ENCODE assay signal across 7 mouse cellular contexts in the genomic region with DNA sequence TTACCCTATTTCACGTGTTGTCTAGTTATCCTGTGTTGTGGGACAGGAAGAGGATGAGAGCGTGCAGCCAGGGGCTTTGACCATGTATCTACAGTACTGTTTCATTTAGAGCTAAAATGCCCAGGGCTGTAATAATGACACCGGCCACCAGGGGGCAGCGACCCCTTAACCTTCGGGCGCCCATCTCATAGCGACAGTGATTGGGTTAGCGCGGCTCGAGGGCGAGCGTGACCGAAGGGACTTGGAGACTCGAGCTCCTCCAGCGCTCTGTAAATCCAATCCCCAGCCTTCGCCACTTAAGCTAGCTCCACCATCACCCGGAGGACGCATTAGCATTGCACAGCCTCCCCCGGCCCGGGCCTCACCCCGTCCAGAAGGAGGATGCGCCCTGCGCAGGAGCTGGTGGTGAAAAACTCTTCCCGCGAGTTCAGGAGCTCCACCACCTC. TPM values are rescaled to one million over a fixed set of nuclear protein-coding genes. Genes with fewer than 3 reads are reported as not detected.
DNase-seq lines count a peak whose midpoint lies in the region; ATAC-seq and TF ChIP-seq lines count a peak whose summit lies in the region.

A gene (plus strand): TSS at position 224 of the 446 bp plus-strand sequence.

- peak; percentile 94 for TF ChIP-seq CTCF in intestine, postnatal 0 days (IDR thresholded peaks at IDR 0.05; ENCODE audit: low read depth)
- peak; percentile 86 for TF ChIP-seq CTCF in small intestine, adult 2 months (IDR thresholded peaks at IDR 0.05; ENCODE audit: extremely low read depth, insufficient read length, insufficient replicate concordance, low read depth, low read length)

- no peak; the same call in 1 of the 2 replicates for TF ChIP-seq POLR2A in small intestine, adult 2 months (IDR thresholded peaks at IDR 0.05; ENCODE audit: low read depth, low read length)

- ATAC-seq in intestine, postnatal 0 days, result peak; percentile 86
- peak; percentile 92 for ATAC-seq in midbrain, embryonic 12.5 days (ENCODE audit: low FRiP score, low read depth)

- H3K4me2 ChIP-seq in intestine, postnatal 0 days (replicated peaks; ENCODE audit: low read depth), result peak within 1 kb of the TSS; percentile 83
- peak within 1 kb of the TSS; percentile 73 for H3K4me2 ChIP-seq in midbrain, embryonic 12.5 days (replicated peaks)

- peak within 1 kb of the TSS; percentile 66 for H3K9ac ChIP-seq in intestine, postnatal 0 days (ENCODE audit: low read depth, low read length)
- H3K9ac ChIP-seq in midbrain, embryonic 12.5 days (replicated peaks), result peak within 1 kb of the TSS; percentile 82

- H3K4me1 ChIP-seq in intestine, postnatal 0 days (replicated peaks; ENCODE audit: control insufficient read depth, insufficient read depth, low read length), result no peaks in the 10 kb centered on the region
- peaks cover 4% of the 10 kb centered on the region for H3K4me1 ChIP-seq in midbrain, embryonic 12.5 days
- peaks cover 3% of the 10 kb centered on the region; the same call in 1 of the 2 replicates for H3K4me1 ChIP-seq in small intestine, adult 2 months (ENCODE audit: control insufficient read depth, insufficient read depth, insufficient read length, low read length)

- H3K27me3 ChIP-seq in intestine, postnatal 0 days (replicated peaks; ENCODE audit: control insufficient read depth, insufficient read depth, low read length), result no peaks in the 10 kb centered on the region
- H3K27me3 ChIP-seq in midbrain, embryonic 12.5 days, result no peaks in the 10 kb centered on the region
- H3K27me3 ChIP-seq in small intestine, adult 2 months (ENCODE audit: control insufficient read depth, insufficient read depth, low read length), result peaks cover 5% of the 10 kb centered on the region

- H3K27ac ChIP-seq in intestine, postnatal 0 days (ENCODE audit: low read depth, low read length), result peak within 1 kb of the TSS; percentile 97
- H3K27ac ChIP-seq in midbrain, embryonic 12.5 days (replicated peaks), result peak within 1 kb of the TSS; percentile 92
- peak within 1 kb of the TSS; percentile 59 for H3K27ac ChIP-seq in small intestine, adult 2 months (ENCODE audit: insufficient read depth, low read depth, low read length)

- H3K36me3 ChIP-seq in intestine, postnatal 0 days (ENCODE audit: control insufficient read depth, insufficient read depth), result peaks cover 15% of the 10 kb centered on the region; the same call in 1 of the 2 replicates
- H3K36me3 ChIP-seq in midbrain, embryonic 12.5 days, result peaks cover 27% of the 10 kb centered on the region
- 0 out of 2 replicates have a peak, but pooled peaks cover 4% of the 10 kb centered on the region for H3K36me3 ChIP-seq in small intestine, adult 2 months (ENCODE audit: control insufficient read depth, insufficient read depth, low read length)

- intact Hi-C loops in left cerebral cortex, postnatal 4 days (cut with DNase I), result no loop called here

- peak within 1 kb of the TSS; percentile 68 for H3K4me3 ChIP-seq in intestine, postnatal 0 days (ENCODE audit: low read depth, low read length)
- peak within 1 kb of the TSS; percentile 90 for H3K4me3 ChIP-seq in midbrain, embryonic 12.5 days
- peak within 1 kb of the TSS; percentile 94 for H3K4me3 ChIP-seq in small intestine, adult 2 months (ENCODE audit: low read depth, low read length)

- DNase-seq in adrenal gland, adult 8-10 months, result peak; percentile 83
- peak; percentile 90 for DNase-seq in embryo, embryonic 9.5 days (ENCODE audit: extremely low spot score)
- DNase-seq in gonadal fat pad, adult 2 months (ENCODE audit: low read depth), result no peak
- DNase-seq in left cerebral cortex, postnatal 4 days, result peak; percentile 92

- WGBS in intestine, postnatal 0 days, result 0% methylated on average over 25 of the region's 25 CpGs
- WGBS in midbrain, embryonic 12.5 days, result 0% methylated on average over 25 of the region's 25 CpGs
- under 1% methylated on average over 25 of the region's 25 CpGs for WGBS in small intestine, adult 2 months

- H3K9me3 ChIP-seq in intestine, postnatal 0 days (ENCODE audit: control insufficient read depth), result no peaks in the 10 kb centered on the region
- H3K9me3 ChIP-seq in midbrain, embryonic 12.5 days, result no peaks in the 10 kb centered on the region

RNA-seq across cellular contexts. Expression of the gene that starts here (rescaled TPM):
- total RNA-seq in adrenal gland, adult 8-10 months (2022), result 10 to 100 TPM; 17.3 to 24.8 (median 22.5) TPM
- 12.1 and 13.9 TPM in 2 replicates for polyA plus RNA-seq in gonadal fat pad, adult 2 months (2012; rRNA removed)
- 55.6 and 62.6 TPM in 2 replicates for polyA plus RNA-seq in intestine, postnatal 0 days (2015; fragmentation: Nextera tagmentation; extraction: Ambion mirVana)
- total RNA-seq in left cerebral cortex, postnatal 4 days (2021), result 10 to 100 TPM in 1 of 2 experiments, 1 to 10 TPM in 1; 8.6 to 10.9 TPM
- polyA plus RNA-seq in midbrain, embryonic 12.5 days (2016; fragmentation: Nextera tagmentation; extraction: Ambion mirVana), result 15.1 and 17.4 TPM in 2 replicates
- 0.47 and 0.53 TPM in 2 replicates for polyA plus RNA-seq in small intestine, adult 2 months (2012; rRNA removed)
